20 mouse cellular contexts compared by ENCODE assay signal in the genomic region with DNA sequence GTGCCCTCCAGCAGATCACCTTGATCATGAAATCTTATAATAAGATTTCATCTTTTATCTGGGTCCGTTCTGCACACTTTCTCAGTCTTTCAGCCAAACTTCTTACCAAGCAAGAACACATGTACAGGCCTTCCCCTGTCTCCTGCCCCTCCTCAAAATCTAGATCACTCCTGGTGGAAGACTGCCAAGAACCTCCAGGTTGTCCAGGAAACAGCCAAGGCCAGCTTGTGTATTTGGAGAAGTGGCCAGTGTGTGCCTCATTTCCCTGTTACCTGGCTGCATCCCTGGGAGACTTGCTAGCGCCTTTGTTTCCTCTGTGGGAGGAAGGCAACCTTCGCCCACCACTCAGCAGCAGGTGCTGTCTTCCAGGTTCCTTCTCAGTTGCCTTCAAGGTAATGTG. TPM values are rescaled to one million over a fixed set of nuclear protein-coding genes. Genes with fewer than 3 reads are reported as not detected.
DNase-seq lines count a peak whose midpoint lies in the region; ATAC-seq and TF ChIP-seq lines count a peak whose summit lies in the region.
"Had no signal": no experiment of that assay in that cellular context is flagged by ENCODE, and none has a peak within 500 bp of the region (broad histone marks: within the 10 kb centered on the region; RNA-seq: fewer than 3 reads in every experiment).

No protein-coding gene starts in this region.

- no peak overlapping the region for H3K27ac ChIP-seq in hindbrain, postnatal 0 days
- no peak overlapping the region for H3K27ac ChIP-seq in hindbrain, embryonic 10.5 days
- peak overlapping the region; percentile 22; the same call in 1 of the 2 replicates for H3K27ac ChIP-seq in cerebellum, adult 2 months (ENCODE audit: insufficient read depth, low read length)
- H3K27ac ChIP-seq: embryonic facial prominence, embryonic 10.5 days; gastrocnemius, adult 2 months; heart, embryonic 10.5 days; hindbrain, embryonic 14.5 days had no signal

- ATAC-seq in hindbrain, postnatal 0 days, result no peak
- ATAC-seq: CD4-positive, CD25-positive, alpha-beta regulatory T cell, adult 4 months; forebrain, embryonic 14.5 days; intestine, embryonic 16.5 days had no signal

- no peaks in the 10 kb centered on the region for H3K4me1 ChIP-seq in hindbrain, postnatal 0 days (ENCODE audit: insufficient read depth, low read length)
- H3K4me1 ChIP-seq in hindbrain, embryonic 10.5 days (replicated peaks), result no peaks in the 10 kb centered on the region
- H3K4me1 ChIP-seq in cerebellum, adult 2 months (ENCODE audit: control insufficient read depth, insufficient read depth, low read length), result peaks cover 15% of the 10 kb centered on the region
- H3K4me1 ChIP-seq: embryonic facial prominence, embryonic 10.5 days; heart, embryonic 10.5 days had no signal

- H3K9ac ChIP-seq in hindbrain, postnatal 0 days (replicated peaks; ENCODE audit: low read length), result no peak overlapping the region
- H3K9ac ChIP-seq: hindbrain, embryonic 14.5 days had no signal

- H3K4me2 ChIP-seq in hindbrain, postnatal 0 days (ENCODE audit: low read depth, low read length), result no peak overlapping the region
- H3K4me2 ChIP-seq: hindbrain, embryonic 14.5 days had no signal

- no peaks in the 10 kb centered on the region for H3K36me3 ChIP-seq in hindbrain, postnatal 0 days (ENCODE audit: insufficient read depth, low read length)
- no peaks in the 10 kb centered on the region for H3K36me3 ChIP-seq in hindbrain, embryonic 10.5 days
- H3K36me3 ChIP-seq: embryonic facial prominence, embryonic 10.5 days; G1E; heart, embryonic 10.5 days had no signal

- 72% methylated on average over 3 of the region's 3 CpGs for WGBS in hindbrain, postnatal 0 days
- 91% methylated on average over 3 of the region's 3 CpGs for WGBS in hindbrain, embryonic 10.5 days
- 28% methylated on average over 3 of the region's 3 CpGs for WGBS in cerebellum, adult 2 months

- no peaks in the 10 kb centered on the region for H3K27me3 ChIP-seq in hindbrain, postnatal 0 days (ENCODE audit: insufficient read depth, low read length)
- H3K27me3 ChIP-seq in hindbrain, embryonic 10.5 days (ENCODE audit: insufficient read depth, poor library complexity, severe bottlenecking), result no peaks in the 10 kb centered on the region
- no peaks in the 10 kb centered on the region for H3K27me3 ChIP-seq in cerebellum, adult 2 months (ENCODE audit: control insufficient read depth, insufficient read depth, low read length)

- TF ChIP-seq CTCF in hindbrain, postnatal 0 days (IDR thresholded peaks at IDR 0.05; ENCODE audit: low read depth), result no peak
- no peak for TF ChIP-seq CTCF in cerebellum, adult 2 months (IDR thresholded peaks at IDR 0.05; ENCODE audit: borderline replicate concordance, insufficient read depth, low read depth, low read length)

- peak; percentile 33 for DNase-seq in hindbrain, postnatal 0 days (ENCODE audit: low spot score)
- DNase-seq in hindbrain, embryonic 10.5 days (ENCODE audit: low spot score), result no peak
- DNase-seq in cerebellum, adult 2 months, result peak; percentile 29 to 45
- peak; percentile 56 for DNase-seq in cerebellum, adult 9-11 months
- DNase-seq in cerebellum, postnatal 36 days, result peak; percentile 24 to 33
- DNase-seq in neural tube, embryonic 10.5 days (ENCODE audit: extremely low spot score, low spot score), result no peak
- DNase-seq in right cerebral cortex, adult 18-20 months, result no peak
- DNase-seq: adrenal gland, postnatal 10 days; gastrocnemius, adult 2 months; gastrocnemius, postnatal 25 days; heart, adult 18-20 months; heart, postnatal 10 days; kidney, adult 8-10 months had no signal

- H3K4me3 ChIP-seq in hindbrain, postnatal 0 days (ENCODE audit: low read length), result no peak overlapping the region
- no peak overlapping the region for H3K4me3 ChIP-seq in hindbrain, embryonic 10.5 days
- H3K4me3 ChIP-seq in cerebellum, adult 2 months (replicated peaks; ENCODE audit: insufficient read depth, low read depth, low read length), result no peak overlapping the region
- H3K4me3 ChIP-seq: embryonic facial prominence, embryonic 10.5 days; gastrocnemius, adult 2 months; heart, embryonic 10.5 days had no signal

- TF ChIP-seq POLR2A in cerebellum, adult 2 months (IDR thresholded peaks at IDR 0.05; ENCODE audit: borderline replicate concordance, insufficient read depth, low read length), result no peak

- no peaks in the 10 kb centered on the region for H3K9me3 ChIP-seq in hindbrain, postnatal 0 days (ENCODE audit: low read length)
- no peaks in the 10 kb centered on the region for H3K9me3 ChIP-seq in hindbrain, embryonic 10.5 days
- H3K9me3 ChIP-seq: embryonic facial prominence, embryonic 10.5 days; G1E; heart, embryonic 10.5 days had no signal

RNA-seq across cellular contexts. Expression of gene Igsf9b, which starts 58.5 kb away (rescaled TPM):
- 86.5 and 89.9 TPM in 2 replicates for total RNA-seq in hindbrain, postnatal 0 days (2014; rRNA removed)
- 20.4 and 21.4 TPM in 2 replicates for polyA plus RNA-seq in hindbrain, postnatal 0 days (2015; fragmentation: Nextera tagmentation; extraction: Ambion mirVana)
- 6.8 and 6.9 TPM in 2 replicates for polyA plus RNA-seq in hindbrain, embryonic 10.5 days (2016; fragmentation: Nextera tagmentation; extraction: Ambion mirVana)
- 25.7 and 31.6 TPM in 2 replicates for polyA plus RNA-seq in cerebellum, adult 2 months (2012; rRNA removed)
- polyA plus RNA-seq: G1E had no signal

Comparison
In these comparisons a context has a peak if more than half of its experiments do, and no peak if none do; other contexts are left out.
1. DNase-seq: peak in hindbrain, postnatal 0 days (single experiment), cerebellum, adult 2 months (2 of 2), cerebellum, adult 9-11 months (single experiment) and cerebellum, postnatal 36 days (2 of 2); none in hindbrain, embryonic 10.5 days (single experiment), neural tube, embryonic 10.5 days (single experiment) and right cerebral cortex, adult 18-20 months (single experiment).